Mouse (Mus musculus) adrenal gland, adult 18-20 months (tissue): ENCODE results near the gene Fbxw4. TPM values are rescaled to one million over a fixed set of nuclear protein-coding genes. Genes with fewer than 3 reads are reported as not detected.

Experiments used
- DNase-seq, 2 experiments: peaks; one replicate each; pipeline ENCODE4 v3.0.0; 2021 to 2022; ENCODE audit warnings: low spot score in 2 of 2
- total RNA-seq, 2 experiments: library from RNA; stranded (reverse); gene quantifications; 1 replicate in 1 of 2; 2 replicates in 1 of 2; pipeline ENCODE4 v1.2.3; 2021

Fbxw4 gene
- total RNA-seq, 2 experiments from 2014 or later: 30.9 to 47.7 TPM

DNA sequence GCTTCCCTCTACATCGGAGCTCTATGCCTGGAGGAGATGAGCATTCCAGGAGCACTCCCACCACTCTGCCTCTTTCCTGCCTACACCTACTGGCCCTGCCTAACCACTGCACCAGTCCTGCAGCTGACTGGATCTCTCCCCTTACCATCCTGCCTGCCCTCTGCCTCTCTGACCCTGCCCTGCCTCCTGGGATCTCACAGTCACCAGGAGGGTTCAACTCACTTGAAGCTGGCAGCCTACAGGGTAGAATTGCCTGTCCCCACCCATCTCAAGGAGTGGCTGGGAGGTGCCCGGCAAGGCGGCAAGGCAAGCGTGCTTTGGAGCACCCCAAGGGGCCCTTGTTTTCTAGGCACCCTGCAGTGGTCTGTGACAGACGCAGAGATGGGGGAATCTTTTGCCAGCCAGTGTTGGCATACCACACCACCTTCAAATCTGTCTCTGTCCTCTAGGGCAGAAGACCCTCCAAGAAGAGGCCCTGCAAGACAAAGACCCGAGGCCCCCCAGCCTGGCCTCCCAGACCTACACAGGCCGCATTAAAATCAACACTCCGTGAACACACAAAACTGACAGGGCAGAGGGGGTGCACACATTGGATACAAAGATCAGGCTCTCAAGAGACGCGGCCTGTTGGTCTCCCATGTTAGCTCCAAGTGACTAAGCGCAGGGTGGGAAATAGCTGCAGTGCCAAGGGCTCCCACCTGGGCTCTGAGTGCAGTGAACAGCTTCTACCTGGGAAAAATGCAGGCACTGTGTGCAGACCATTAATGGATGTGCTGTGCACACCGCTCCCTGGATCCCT, 44.5 kb downstream of the Fbxw4 start:
- DNase-seq: no peak

DNA sequence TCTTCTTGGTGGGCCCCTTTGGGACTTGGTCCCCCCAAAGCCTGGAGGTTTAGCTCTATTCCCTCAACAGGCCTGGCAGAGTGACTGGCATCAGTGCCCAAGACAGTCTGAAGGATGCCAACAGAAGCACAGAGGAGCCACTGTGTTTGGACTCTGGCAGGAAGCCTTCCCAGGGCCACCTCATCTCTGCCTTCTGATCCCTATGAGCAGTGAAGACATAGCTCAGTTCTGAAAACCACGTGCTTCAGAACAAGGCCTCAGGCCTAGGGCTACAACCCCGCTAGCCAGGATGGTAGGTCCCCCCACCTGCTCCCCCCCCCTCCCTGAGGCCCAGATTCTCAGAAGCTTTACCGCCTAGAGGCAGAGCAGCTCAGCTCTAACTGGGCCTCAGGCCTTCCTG, 45.2 kb downstream of the Fbxw4 start:
- no peak for DNase-seq

DNA sequence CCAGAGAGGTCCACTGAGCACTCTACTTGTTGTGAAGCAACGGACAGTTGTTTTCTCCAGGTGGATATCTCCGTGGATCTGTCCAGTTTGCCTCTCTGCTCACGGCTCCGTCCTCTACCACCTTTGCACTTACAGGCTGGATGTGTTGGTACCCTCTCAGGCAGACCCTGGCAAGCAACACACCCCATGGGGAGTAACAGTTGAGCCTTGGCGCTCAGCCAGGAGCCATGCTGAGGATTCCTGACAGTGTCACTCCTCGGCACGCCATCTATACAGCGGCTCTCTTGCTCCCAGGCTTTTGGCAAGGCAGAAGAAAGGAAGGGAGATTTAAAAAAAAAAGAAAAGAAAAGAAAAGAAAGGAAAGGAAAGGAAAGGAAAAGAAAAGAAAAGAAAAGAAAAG, 45.7 kb downstream of the Fbxw4 start:
- no peak for DNase-seq

DNA sequence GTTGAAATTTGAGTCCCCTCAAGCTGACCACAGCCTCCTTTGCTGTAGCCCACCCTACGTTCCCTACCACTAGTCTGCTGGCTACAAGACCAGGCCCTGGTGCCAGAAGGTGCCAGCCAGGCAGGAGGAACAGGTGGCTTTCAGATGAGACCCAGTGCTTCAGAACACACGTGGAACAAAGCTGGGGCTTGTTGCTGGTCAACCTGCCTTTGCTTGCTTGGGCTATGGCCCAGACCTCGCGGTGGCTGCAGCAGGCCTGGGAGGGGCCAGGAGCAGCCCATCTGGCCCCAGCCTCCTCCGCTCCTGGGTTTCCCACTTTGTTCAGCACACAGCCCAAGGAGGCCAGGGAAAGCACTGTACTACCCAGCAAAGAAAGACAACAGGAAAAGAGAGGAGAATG, 49.3 kb downstream of the Fbxw4 start:
- DNase-seq: no peak

DNA sequence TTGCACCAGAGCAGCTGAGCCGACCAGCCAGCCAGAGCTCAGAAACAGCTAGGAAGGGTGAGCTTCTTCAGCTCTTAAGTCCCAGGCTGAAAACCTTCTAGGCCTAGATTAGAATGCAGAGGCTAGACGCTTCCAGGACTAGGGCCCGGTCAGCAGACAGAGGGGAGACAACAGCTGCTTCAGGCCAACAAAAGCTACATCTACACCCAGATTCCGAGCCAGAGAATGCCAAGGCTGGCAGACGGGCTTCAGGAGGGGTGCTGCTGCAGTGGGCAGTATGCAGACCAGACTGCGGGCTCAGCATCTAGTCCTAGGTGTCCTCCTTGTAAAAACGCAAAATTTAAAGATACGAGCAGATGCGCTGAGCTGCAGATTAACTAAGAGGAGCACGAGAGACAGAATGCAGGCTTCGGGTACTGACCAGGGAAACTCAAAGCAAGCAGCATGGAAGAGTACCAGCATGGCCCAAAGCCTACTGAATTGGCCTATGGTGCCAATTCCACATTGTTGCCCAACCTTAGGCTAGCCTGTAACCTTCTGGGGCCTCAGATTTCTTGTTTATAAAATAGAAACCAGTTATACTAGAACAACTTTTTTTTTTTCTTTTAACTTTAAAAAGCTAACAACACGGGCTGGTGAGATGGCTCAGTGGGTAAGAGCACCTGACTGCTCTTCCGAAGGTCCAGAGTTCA, 51.3 kb downstream of the Fbxw4 start:
- no peak for DNase-seq

DNA sequence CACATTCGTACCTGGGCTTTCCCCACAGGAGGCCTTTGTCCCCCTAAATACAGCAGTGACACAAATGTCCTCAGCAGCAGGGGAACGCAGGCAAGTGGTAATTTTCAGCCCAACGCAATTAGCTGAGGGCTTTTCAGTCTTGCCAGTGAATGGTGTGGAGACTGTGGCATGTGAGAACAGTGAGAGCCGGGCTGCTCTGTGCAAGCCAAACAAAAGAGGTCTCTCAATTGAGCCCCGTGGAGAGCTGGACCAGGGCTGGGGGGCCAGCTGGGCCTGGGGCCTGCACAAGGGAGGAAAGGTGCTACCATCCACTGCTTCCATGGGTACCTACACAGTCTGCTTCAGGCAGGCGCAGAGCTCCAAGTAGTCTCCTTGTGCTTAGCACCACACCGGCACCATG, 52.6 kb downstream of the Fbxw4 start:
- no peak for DNase-seq

- DNase-seq: no peak
Measured at GRCm38 (mm10) chr19:45606701-45607100, 53.4 kb downstream of the Fbxw4 start.

- DNase-seq: no peak
Measured at GRCm38 (mm10) chr19:45602606-45603005, 57.5 kb downstream of the Fbxw4 start.

DNA sequence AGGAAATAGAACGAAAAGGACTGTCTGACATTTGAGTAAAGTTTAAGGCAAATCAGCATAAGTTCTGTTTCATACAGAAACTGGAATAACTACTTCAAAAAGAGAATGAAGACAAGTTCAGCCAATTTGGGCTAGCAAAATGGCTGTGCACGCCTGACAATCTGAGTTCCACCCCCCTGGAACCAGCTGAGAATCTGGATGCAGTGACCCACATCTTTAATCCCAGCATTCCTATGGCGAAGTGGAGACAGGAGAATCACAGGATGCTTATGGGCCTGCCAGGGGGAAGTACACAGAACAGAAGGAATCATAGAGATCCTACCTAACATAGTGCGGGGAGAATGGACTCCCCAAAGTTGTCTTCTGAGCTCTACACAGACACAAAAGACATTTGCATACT, 63.0 kb downstream of the Fbxw4 start:
- DNase-seq: no peak

DNA sequence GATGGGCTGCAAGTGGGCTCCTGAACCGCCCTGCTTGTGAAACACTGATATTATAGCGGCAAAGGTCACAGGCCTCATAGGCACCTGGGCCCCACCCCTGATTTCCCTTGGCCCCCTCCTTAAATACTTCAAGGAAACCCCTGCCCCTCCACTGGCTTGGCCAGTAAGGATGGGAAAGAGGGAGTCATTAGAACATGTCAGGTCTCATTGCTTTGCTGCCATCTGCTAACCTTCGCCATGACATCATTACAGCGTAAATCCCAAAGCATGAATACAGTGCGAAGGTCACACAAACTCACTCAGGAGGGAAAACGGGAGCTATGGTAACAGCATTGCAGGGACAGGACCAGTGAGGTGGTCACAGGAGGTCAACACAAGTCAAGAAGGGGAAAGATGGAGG, 63.7 kb downstream of the Fbxw4 start:
- no peak for DNase-seq

DNA sequence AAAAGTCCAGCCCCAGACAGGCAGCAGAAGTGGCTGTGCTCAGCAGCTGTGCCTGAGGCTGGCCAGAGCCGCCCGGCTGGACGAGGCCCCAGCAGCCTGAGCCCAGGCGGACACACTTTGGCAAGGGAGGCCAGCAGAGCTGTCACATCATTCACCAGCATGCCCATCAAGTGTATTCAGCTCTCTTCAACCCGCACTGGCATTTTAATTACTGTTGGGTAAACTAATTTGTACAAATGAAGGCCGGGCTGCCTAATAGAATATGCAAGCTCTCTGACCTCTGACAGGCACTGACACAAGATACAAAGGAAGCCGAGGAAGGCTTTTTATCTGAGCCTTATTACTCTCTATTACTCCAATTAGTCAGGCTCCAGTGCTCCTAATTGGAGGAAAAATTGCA, 64.1 kb downstream of the Fbxw4 start:
- DNase-seq: no peak

GRCm38 (mm10) chr19:45595481-45595880, 64.6 kb downstream of the Fbxw4 start:
- DNase-seq: no peak

DNA sequence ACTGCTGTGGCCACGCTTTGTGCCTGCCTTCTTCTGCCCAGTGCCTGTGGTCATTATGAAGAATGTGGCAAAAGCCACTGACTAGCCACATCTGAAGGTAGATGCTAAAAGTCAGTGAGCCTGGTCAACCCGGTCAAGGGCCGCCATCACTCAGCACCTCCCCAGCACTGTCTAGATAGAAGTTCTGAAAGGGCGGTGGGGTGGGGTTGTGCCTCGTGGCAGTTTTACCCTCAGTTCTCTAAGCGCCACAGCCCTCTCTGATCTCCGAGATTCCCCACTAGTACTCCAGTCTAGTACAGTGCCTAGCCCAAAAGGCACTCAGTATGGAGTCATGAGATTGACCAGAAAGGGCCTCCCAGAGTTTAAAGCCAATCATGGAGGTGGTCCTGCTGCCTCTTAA, 66.0 kb downstream of the Fbxw4 start:
- DNase-seq: no peak

GRCm38 (mm10) chr19:45592916-45593315, 67.2 kb downstream of the Fbxw4 start:
- DNase-seq: no peak

DNA sequence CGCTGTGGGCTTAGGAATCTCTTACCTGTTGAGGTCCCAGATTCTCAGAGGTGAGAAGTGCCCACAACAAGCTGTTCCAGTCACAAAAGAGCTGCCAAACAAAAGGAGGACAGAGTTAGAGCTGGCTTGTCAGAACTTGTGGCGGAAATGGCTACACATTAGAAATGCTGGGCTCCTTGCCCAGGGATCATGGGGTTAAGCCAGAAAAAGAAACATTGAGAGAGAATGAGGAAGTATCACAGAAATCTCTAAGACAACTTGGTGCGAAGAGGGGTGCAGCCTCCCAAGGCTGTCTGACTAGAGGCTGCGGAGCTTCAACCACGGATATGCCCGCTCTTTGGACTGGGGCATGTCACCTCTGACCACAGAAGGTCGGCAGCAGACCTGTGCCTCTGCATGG, 68.4 kb downstream of the Fbxw4 start:
- peak in 1 of 2 experiments; percentile 44 for DNase-seq

DNA sequence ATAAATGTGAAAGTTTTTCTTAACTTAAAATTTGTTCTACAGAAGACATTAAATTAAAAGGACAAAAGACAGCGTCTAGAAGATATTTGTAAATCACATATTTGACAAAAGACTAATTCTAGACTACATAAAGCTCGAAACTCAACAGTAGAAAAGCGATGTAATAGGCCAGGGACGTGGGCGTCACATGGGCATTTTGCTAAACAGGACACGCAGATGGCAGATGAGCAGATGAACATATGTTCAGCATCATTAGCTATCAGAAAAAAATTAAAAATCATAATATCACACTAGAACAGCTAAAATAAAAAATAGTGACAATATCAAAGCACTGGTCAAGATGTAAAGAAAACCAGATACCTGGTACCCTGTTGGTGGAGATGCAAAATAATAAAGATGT, 70.4 kb downstream of the Fbxw4 start:
- no peak for DNase-seq

DNA sequence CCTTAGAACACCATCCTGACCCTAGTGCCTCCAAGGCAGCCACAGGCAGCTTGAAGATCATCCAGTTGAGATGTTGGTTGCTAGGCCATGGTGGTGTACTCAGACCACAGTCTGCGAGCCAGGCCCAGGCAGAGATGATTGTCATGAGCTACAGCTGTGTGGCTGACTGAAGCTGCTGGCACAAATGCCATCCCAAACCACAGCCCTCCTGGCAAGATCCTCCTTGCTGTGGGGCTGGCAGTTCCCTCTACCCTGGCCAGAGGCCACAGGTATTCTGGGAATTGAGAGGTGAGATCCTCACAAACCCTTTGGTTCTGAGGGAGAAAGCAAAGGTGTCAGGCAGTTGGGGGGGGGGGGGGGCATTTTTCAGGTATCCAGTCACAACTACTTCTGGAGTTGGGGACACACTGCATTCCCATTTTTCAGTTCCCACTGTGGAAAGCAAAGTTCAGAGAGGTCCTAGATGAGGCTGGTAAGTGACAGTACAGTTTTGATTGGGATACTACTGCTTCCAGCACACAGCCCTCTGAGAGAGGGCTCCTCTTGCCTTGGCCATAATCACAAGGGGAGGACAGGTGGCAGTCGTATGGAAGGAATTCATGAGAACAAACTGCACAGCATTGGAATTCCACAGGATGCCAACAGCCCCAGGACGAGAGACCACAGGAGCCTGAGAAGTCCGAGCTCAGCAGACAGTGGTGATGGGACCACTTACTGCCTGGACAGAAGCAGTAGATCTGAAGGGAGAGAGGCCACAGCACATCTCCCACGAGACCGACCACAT, 72.4 kb downstream of the Fbxw4 start:
- no peak for DNase-seq

GRCm38 (mm10) chr19:45586850-45587249, 73.3 kb downstream of the Fbxw4 start:
- no peak for DNase-seq

DNA sequence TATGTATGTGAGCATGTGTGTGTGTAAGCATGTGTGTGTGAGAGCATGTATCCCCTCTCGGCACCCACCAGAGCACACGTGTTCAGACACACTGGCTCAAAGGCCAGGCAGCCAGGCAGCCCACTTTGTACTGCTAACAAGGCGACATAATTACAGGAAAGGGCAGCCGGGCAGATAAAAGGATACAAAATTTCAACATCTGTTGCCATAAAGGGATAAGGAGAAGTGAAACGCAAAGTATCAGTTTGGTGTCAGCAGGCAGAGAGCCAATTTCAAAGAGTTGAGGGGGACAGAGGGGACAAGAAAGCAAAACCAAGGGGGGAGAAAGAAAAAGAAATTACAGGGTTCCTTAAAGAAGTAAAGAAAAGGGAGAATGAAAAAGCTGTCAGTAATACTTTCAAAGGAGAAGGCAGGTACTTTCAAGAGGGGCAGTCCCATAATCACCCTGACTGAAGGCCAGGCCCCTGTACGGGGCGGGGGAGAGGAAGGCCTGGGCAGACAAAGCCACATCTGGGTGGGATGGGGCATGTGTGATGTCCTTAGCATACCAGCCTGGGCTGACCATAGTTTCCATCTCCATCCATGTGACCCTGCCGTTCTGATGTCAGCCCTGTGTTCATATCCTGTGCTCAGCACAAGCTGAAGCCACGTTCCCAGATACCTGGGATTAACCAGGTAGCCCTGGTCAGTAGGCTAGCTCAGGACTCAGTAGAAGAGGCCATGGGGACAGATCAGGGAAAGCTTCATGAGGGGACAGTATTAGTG, 75.1 kb downstream of the Fbxw4 start:
- no peak for DNase-seq

- DNase-seq: no peak
Measured at GRCm38 (mm10) chr19:45583136-45583535, 77.0 kb downstream of the Fbxw4 start.

- DNase-seq: no peak
Measured at GRCm38 (mm10) chr19:45582161-45582560, 78.0 kb downstream of the Fbxw4 start.
